Mouse (Mus musculus): ENCODE measurements around the gene Ppm1h. TPM values are rescaled to one million over a fixed set of nuclear protein-coding genes. Genes with fewer than 3 reads are reported as not detected.

Ppm1h gene
- polyA plus RNA-seq, 2 experiments = 0.60 to 1.5 TPM

DNA sequence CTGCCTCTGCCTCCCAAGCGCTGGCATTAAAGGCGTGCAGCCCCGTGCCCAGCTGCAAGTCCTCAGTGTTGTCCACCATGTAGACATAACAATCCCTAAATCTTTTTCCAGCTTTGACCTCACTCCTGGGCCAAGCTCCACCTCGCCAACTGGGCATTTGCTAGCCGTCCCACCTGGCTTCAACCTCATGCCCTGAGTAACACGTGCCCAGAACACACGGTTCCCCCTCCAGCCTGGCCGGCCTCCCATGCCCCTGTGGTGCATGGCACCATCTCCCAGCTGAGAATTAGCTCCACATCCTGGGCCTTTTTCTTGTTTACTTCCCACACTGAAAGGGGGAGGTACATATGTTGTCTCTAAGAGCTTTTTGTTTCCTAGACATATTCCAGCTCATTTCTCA is 163.5 kb downstream of the Ppm1h start:
- 75% methylated on average over 8 of the region's 8 CpGs for WGBS (ENCODE audit: insufficient replicate concordance)
- no peak for DNase-seq (ENCODE audit: low read depth in 3 of 3, low spot score in 3 of 3)
- no peaks in the 10 kb centered on the region for H3K36me3 ChIP-seq (replicated peaks; ENCODE audit: control insufficient read depth, insufficient read depth, low read depth)

DNA sequence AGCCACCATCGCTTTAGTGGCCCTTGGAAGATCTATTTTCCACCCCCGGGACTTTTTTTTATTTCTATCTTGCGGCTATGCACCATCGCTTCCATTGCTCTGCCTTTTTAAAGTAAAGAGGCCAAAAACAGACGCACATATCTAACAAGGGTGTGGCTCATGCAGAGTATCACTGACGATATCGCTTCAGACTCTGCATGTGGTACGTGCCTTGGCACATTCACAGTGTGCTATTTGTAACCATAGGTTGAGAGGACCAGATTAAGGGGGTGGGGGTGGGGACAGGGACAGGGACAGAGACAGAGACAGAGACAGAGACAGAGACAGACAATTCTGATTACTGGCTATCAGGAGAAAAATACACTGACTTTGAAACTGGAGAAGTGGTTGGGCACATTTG is 164.4 kb downstream of the Ppm1h start:
- Histone ChIP-seq H3K27me3 (ENCODE audit: control insufficient read depth, insufficient read depth, low read length) (no peaks in the 10 kb centered on the region), H3K4me2 (ENCODE audit: low read depth) (no peak overlapping the region), H3K27ac (no peak overlapping the region), H3K36me3 (replicated peaks; ENCODE audit: control insufficient read depth, insufficient read depth, low read depth) (no peaks in the 10 kb centered on the region), H3K4me1 (replicated peaks; ENCODE audit: control insufficient read depth in 2 of 2, insufficient read depth in 2 of 2, low read length in 1 of 2) (no peaks in the 10 kb centered on the region), H3K9me3 (ENCODE audit: control insufficient read depth, low read length) (no peaks in the 10 kb centered on the region; the same call in 1 of the 2 replicates), H3K9ac (replicated peaks) (no peak overlapping the region), H3K4me3 (ENCODE audit: insufficient read depth in 1 of 2, low read depth in 2 of 2, low read length in 2 of 2) (no peak overlapping the region)
- DNase-seq (ENCODE audit: low read depth in 3 of 3, low spot score in 3 of 3) (no peak), ATAC-seq (ENCODE audit: insufficient read depth) (no peak)
- no peak for TF ChIP-seq EP300 (IDR thresholded peaks at IDR 0.05; ENCODE audit: low read depth)
- TF ChIP-seq CTCF (IDR thresholded peaks at IDR 0.05; ENCODE audit: low read depth) = no peak
- WGBS (ENCODE audit: insufficient replicate concordance) = 75% methylated on average over 8 of the region's 8 CpGs

More for the DNA sequence above, 163.5 kb downstream of the Ppm1h start:
- ATAC-seq (ENCODE audit: insufficient read depth) = no peak
- no peak overlapping the region for H3K27ac ChIP-seq
- TF ChIP-seq EP300 (IDR thresholded peaks at IDR 0.05; ENCODE audit: low read depth) = no peak
- TF ChIP-seq CTCF (IDR thresholded peaks at IDR 0.05; ENCODE audit: low read depth) = no peak
- no peaks in the 10 kb centered on the region for H3K4me1 ChIP-seq (replicated peaks; ENCODE audit: control insufficient read depth in 2 of 2, insufficient read depth in 2 of 2, low read length in 1 of 2)
- H3K27me3 ChIP-seq (ENCODE audit: control insufficient read depth, insufficient read depth, low read length) = no peaks in the 10 kb centered on the region
- no peak overlapping the region for H3K4me2 ChIP-seq (ENCODE audit: low read depth)
- no peaks in the 10 kb centered on the region; the same call in 1 of the 2 replicates for H3K9me3 ChIP-seq (ENCODE audit: control insufficient read depth, low read length)
- no peak overlapping the region for H3K9ac ChIP-seq (replicated peaks)
- H3K4me3 ChIP-seq (ENCODE audit: insufficient read depth in 1 of 2, low read depth in 2 of 2, low read length in 2 of 2) = no peak overlapping the region

DNA sequence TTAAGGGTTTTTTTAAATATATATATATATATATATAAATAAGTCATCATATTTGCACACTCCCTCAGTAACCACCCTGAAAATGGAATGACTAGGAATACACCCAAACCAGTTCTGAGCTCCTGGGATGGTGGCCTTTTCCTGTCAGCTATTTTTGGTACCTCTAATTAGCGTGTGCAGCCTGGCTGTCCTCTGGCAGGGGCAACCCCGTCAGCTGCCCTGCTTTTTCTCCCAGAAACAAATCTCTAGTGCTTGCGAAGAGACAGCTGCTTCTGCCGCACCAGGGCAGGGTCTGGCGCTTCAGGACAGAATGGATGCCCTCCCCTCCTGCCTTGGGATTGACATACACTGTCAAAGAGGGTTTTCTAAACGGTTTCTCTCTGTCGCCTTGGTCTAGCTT is 166.9 kb downstream of the Ppm1h start:
- Histone ChIP-seq H3K36me3 (replicated peaks; ENCODE audit: control insufficient read depth, insufficient read depth, low read depth) (no peaks in the 10 kb centered on the region), H3K9me3 (ENCODE audit: control insufficient read depth, low read length) (no peaks in the 10 kb centered on the region; the same call in 1 of the 2 replicates), H3K4me1 (replicated peaks; ENCODE audit: control insufficient read depth in 2 of 2, insufficient read depth in 2 of 2, low read length in 1 of 2) (no peaks in the 10 kb centered on the region), H3K27me3 (ENCODE audit: control insufficient read depth, insufficient read depth, low read length) (no peaks in the 10 kb centered on the region), H3K9ac (replicated peaks) (no peak overlapping the region), H3K4me2 (ENCODE audit: low read depth) (no peak overlapping the region), H3K4me3 (ENCODE audit: insufficient read depth in 1 of 2, low read depth in 2 of 2, low read length in 2 of 2) (no peak overlapping the region), H3K27ac (no peak overlapping the region)
- TF ChIP-seq EP300 (IDR thresholded peaks at IDR 0.05; ENCODE audit: low read depth) = no peak
- TF ChIP-seq CTCF (IDR thresholded peaks at IDR 0.05; ENCODE audit: low read depth) = no peak
- WGBS (ENCODE audit: insufficient replicate concordance) = 54% methylated on average over 7 of the region's 7 CpGs
- ATAC-seq (ENCODE audit: insufficient read depth) (no peak), DNase-seq (ENCODE audit: low read depth in 3 of 3, low spot score in 3 of 3) (no peak)

DNA sequence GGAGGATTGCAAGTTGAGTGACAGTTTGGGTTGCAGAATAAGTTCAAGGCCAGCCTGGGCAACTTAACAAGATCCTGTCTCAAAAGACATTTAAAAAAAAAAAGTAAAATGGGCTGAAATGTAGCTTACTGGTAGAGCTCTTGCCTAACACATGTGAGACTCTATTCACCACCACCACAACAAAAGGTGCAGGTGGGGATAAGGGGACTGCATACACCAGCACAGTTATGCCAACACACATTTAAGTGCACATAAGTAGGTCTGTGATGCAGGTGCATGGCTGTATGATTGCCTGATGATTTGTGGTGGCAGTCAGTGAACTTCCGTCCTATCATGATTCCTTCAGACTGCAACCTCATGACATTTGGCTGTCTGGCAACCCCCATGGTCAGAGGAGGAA is 167.9 kb downstream of the Ppm1h start:
- WGBS (ENCODE audit: insufficient replicate concordance) = 68% methylated on average over 1 of the region's 1 CpGs
- no peak overlapping the region for H3K4me2 ChIP-seq (ENCODE audit: low read depth)
- DNase-seq (ENCODE audit: low read depth in 3 of 3, low spot score in 3 of 3) = no peak
- no peak overlapping the region for H3K9ac ChIP-seq (replicated peaks)
- H3K9me3 ChIP-seq (ENCODE audit: control insufficient read depth, low read length) = no peaks in the 10 kb centered on the region
- no peak for ATAC-seq (ENCODE audit: insufficient read depth)
- no peaks in the 10 kb centered on the region for H3K4me1 ChIP-seq (replicated peaks; ENCODE audit: control insufficient read depth in 2 of 2, insufficient read depth in 2 of 2, low read length in 1 of 2)
- H3K27ac ChIP-seq = no peak overlapping the region
- TF ChIP-seq CTCF (IDR thresholded peaks at IDR 0.05; ENCODE audit: low read depth) (no peak), EP300 (IDR thresholded peaks at IDR 0.05; ENCODE audit: low read depth) (no peak)
- no peak overlapping the region for H3K4me3 ChIP-seq (ENCODE audit: insufficient read depth in 1 of 2, low read depth in 2 of 2, low read length in 2 of 2)
- no peaks in the 10 kb centered on the region for H3K36me3 ChIP-seq (replicated peaks; ENCODE audit: control insufficient read depth, insufficient read depth, low read depth)
- H3K27me3 ChIP-seq (ENCODE audit: control insufficient read depth, insufficient read depth, low read length) = no peaks in the 10 kb centered on the region

GRCm38 (mm10) chr10:122848020-122848457 is 169.5 kb downstream of the Ppm1h start:
- Histone ChIP-seq H3K4me3 (ENCODE audit: insufficient read depth in 1 of 2, low read depth in 2 of 2, low read length in 2 of 2) (no peak overlapping the region), H3K27ac (no peak overlapping the region), H3K9ac (replicated peaks) (no peak overlapping the region), H3K4me1 (replicated peaks; ENCODE audit: control insufficient read depth in 2 of 2, insufficient read depth in 2 of 2, low read length in 1 of 2) (no peaks in the 10 kb centered on the region), H3K9me3 (ENCODE audit: control insufficient read depth, low read length) (no peaks in the 10 kb centered on the region), H3K27me3 (ENCODE audit: control insufficient read depth, insufficient read depth, low read length) (no peaks in the 10 kb centered on the region), H3K36me3 (replicated peaks; ENCODE audit: control insufficient read depth, insufficient read depth, low read depth) (no peaks in the 10 kb centered on the region), H3K4me2 (ENCODE audit: low read depth) (no peak overlapping the region)
- WGBS (ENCODE audit: insufficient replicate concordance) = 78% methylated on average over 2 of the region's 2 CpGs
- ATAC-seq (ENCODE audit: insufficient read depth) (no peak), DNase-seq (ENCODE audit: low read depth in 3 of 3, low spot score in 3 of 3) (no peak)
- TF ChIP-seq EP300 (IDR thresholded peaks at IDR 0.05; ENCODE audit: low read depth) (no peak), CTCF (IDR thresholded peaks at IDR 0.05; ENCODE audit: low read depth) (no peak)
